Mouse (Mus musculus): ENCODE results near the gene Dirc2. TPM values are rescaled to one million over a fixed set of nuclear protein-coding genes. Genes with fewer than 3 reads are reported as not detected.

The Dirc2 gene
- polyA plus RNA-seq, 1 experiment: 0.97 TPM

- Histone ChIP-seq H3K9me3 (no peaks in the 10 kb centered on the region), H3K27me3 (replicated peaks) (peaks cover 12% of the 10 kb centered on the region), H3K36me3 (replicated peaks; ENCODE audit: low read length) (no peaks in the 10 kb centered on the region), H3K4me3 (replicated peaks) (no peak overlapping the region), H3K4me1 (0 out of 2 replicates have a peak, but pooled peaks cover 2% of the 10 kb centered on the region)
- TF ChIP-seq FLI1 (IDR thresholded peaks at IDR 0.05; ENCODE audit: low read length) (no peak), GATA1 (IDR thresholded peaks at IDR 0.05; ENCODE audit: borderline replicate concordance, low read length) (no peak)
Measured at GRCm38 (mm10) chr16:35742251-35742937, 26.8 kb downstream of the Dirc2 start.

GRCm38 (mm10) chr16:35741621-35742020, 27.5 kb downstream of the Dirc2 start:
- no peaks in the 10 kb centered on the region for H3K36me3 ChIP-seq (replicated peaks; ENCODE audit: low read length)
- H3K4me1 ChIP-seq: 0 out of 2 replicates have a peak, but pooled peaks cover 2% of the 10 kb centered on the region

GRCm38 (mm10) chr16:35740943-35741342, 28.2 kb downstream of the Dirc2 start:
- Histone ChIP-seq H3K36me3 (replicated peaks; ENCODE audit: low read length) (no peaks in the 10 kb centered on the region), H3K4me1 (0 out of 2 replicates have a peak, but pooled peaks cover 2% of the 10 kb centered on the region)
- TF ChIP-seq GATA1 (IDR thresholded peaks at IDR 0.05; ENCODE audit: borderline replicate concordance, low read length) (no peak), FLI1 (IDR thresholded peaks at IDR 0.05; ENCODE audit: low read length) (no peak)

More at GRCm38 (mm10) chr16:35741621-35742020, 27.5 kb downstream of the Dirc2 start:
- no peak overlapping the region for H3K4me3 ChIP-seq (replicated peaks)
- TF ChIP-seq FLI1 (IDR thresholded peaks at IDR 0.05; ENCODE audit: low read length): no peak
- no peak for TF ChIP-seq GATA1 (IDR thresholded peaks at IDR 0.05; ENCODE audit: borderline replicate concordance, low read length)
- H3K9me3 ChIP-seq: no peaks in the 10 kb centered on the region
- H3K27me3 ChIP-seq (replicated peaks): peaks cover 12% of the 10 kb centered on the region

GRCm38 (mm10) chr16:35740357-35740756, 28.8 kb downstream of the Dirc2 start:
- Histone ChIP-seq H3K9me3 (no peaks in the 10 kb centered on the region), H3K4me3 (replicated peaks) (no peak overlapping the region), H3K27me3 (replicated peaks) (peaks cover 12% of the 10 kb centered on the region), H3K4me1 (0 out of 2 replicates have a peak, but pooled peaks cover 2% of the 10 kb centered on the region), H3K36me3 (replicated peaks; ENCODE audit: low read length) (no peaks in the 10 kb centered on the region)
- TF ChIP-seq GATA1 (IDR thresholded peaks at IDR 0.05; ENCODE audit: borderline replicate concordance, low read length) (no peak), FLI1 (IDR thresholded peaks at IDR 0.05; ENCODE audit: low read length) (no peak)

More at GRCm38 (mm10) chr16:35740943-35741342, 28.2 kb downstream of the Dirc2 start:
- H3K9me3 ChIP-seq: no peaks in the 10 kb centered on the region
- no peak overlapping the region for H3K4me3 ChIP-seq (replicated peaks)
- H3K27me3 ChIP-seq (replicated peaks): peaks cover 12% of the 10 kb centered on the region

- Histone ChIP-seq H3K9me3 (no peaks in the 10 kb centered on the region), H3K4me3 (replicated peaks) (no peak overlapping the region), H3K27me3 (replicated peaks) (peaks cover 14% of the 10 kb centered on the region), H3K4me1 (0 out of 2 replicates have a peak, but pooled peaks cover 2% of the 10 kb centered on the region), H3K36me3 (replicated peaks; ENCODE audit: low read length) (no peaks in the 10 kb centered on the region)
- TF ChIP-seq FLI1 (IDR thresholded peaks at IDR 0.05; ENCODE audit: low read length) (no peak), GATA1 (IDR thresholded peaks at IDR 0.05; ENCODE audit: borderline replicate concordance, low read length) (no peak)
Measured at GRCm38 (mm10) chr16:35739548-35739947, 29.6 kb downstream of the Dirc2 start.

GRCm38 (mm10) chr16:35738096-35738767, 30.9 kb downstream of the Dirc2 start:
- Histone ChIP-seq H3K36me3 (replicated peaks; ENCODE audit: low read length) (no peaks in the 10 kb centered on the region), H3K4me1 (peaks cover 2% of the 10 kb centered on the region; the same call in 1 of the 2 replicates), H3K27me3 (replicated peaks) (peaks cover 11% of the 10 kb centered on the region), H3K4me3 (replicated peaks) (no peak overlapping the region), H3K9me3 (no peaks in the 10 kb centered on the region)
- no peak for TF ChIP-seq GATA1 (IDR thresholded peaks at IDR 0.05; ENCODE audit: borderline replicate concordance, low read length)
- no peak for TF ChIP-seq FLI1 (IDR thresholded peaks at IDR 0.05; ENCODE audit: low read length)

- H3K4me1 ChIP-seq: no peaks in the 10 kb centered on the region; the same call in 1 of the 2 replicates
- no peaks in the 10 kb centered on the region for H3K36me3 ChIP-seq (replicated peaks; ENCODE audit: low read length)
- TF ChIP-seq GATA1 (IDR thresholded peaks at IDR 0.05; ENCODE audit: borderline replicate concordance, low read length): no peak
- no peak for TF ChIP-seq FLI1 (IDR thresholded peaks at IDR 0.05; ENCODE audit: low read length)
- H3K27me3 ChIP-seq (replicated peaks): peaks cover 5% of the 10 kb centered on the region
- no peaks in the 10 kb centered on the region for H3K9me3 ChIP-seq
- H3K4me3 ChIP-seq (replicated peaks): no peak overlapping the region
Measured at GRCm38 (mm10) chr16:35734038-35734437, 35.1 kb downstream of the Dirc2 start.

GRCm38 (mm10) chr16:35732096-35732495, 37.1 kb downstream of the Dirc2 start:
- TF ChIP-seq FLI1 (IDR thresholded peaks at IDR 0.05; ENCODE audit: low read length) (no peak), GATA1 (IDR thresholded peaks at IDR 0.05; ENCODE audit: borderline replicate concordance, low read length) (no peak)
- Histone ChIP-seq H3K4me3 (replicated peaks) (no peak overlapping the region), H3K9me3 (no peaks in the 10 kb centered on the region), H3K36me3 (replicated peaks; ENCODE audit: low read length) (no peaks in the 10 kb centered on the region), H3K4me1 (no peaks in the 10 kb centered on the region; the same call in 1 of the 2 replicates), H3K27me3 (replicated peaks) (peaks cover 5% of the 10 kb centered on the region)

GRCm38 (mm10) chr16:35729151-35729738, 39.9 kb downstream of the Dirc2 start:
- H3K4me3 ChIP-seq (replicated peaks): no peak overlapping the region
- H3K36me3 ChIP-seq (replicated peaks; ENCODE audit: low read length): no peaks in the 10 kb centered on the region
- no peak for TF ChIP-seq GATA1 (IDR thresholded peaks at IDR 0.05; ENCODE audit: borderline replicate concordance, low read length)
- no peak for TF ChIP-seq FLI1 (IDR thresholded peaks at IDR 0.05; ENCODE audit: low read length)
- peaks cover 3% of the 10 kb centered on the region for H3K27me3 ChIP-seq (replicated peaks)
- H3K4me1 ChIP-seq: no peaks in the 10 kb centered on the region; the same call in 1 of the 2 replicates
- no peaks in the 10 kb centered on the region for H3K9me3 ChIP-seq

Data from megakaryocyte, embryonic 14.5 days (primary cell).